Mouse (Mus musculus): ENCODE measurements around the gene Ngdn.
"Not testable (repeated sequence)": the region's sequence is repeated elsewhere in the genome, so short reads cannot be mapped to it uniquely, and the experiment has no call there.

Ngdn gene

GRCm38 (mm10) chr14:55014991-55015766 lies at the start of gene Ngdn:
Ngdn (plus strand) TSS chr14:55015454.
- DNase-seq: peak; percentile 99

- DNase-seq: no peak
These were observed 49.6 kb upstream of the Ngdn start for GRCm38 (mm10) chr14:54965631-54966030.

- DNase-seq: no peak
These were observed 48.8 kb upstream of the Ngdn start, which contains the start of gene Myh6 for GRCm38 (mm10) chr14:54966320-54966977. Myh6 (minus strand) TSS chr14:54966927.

DNA sequence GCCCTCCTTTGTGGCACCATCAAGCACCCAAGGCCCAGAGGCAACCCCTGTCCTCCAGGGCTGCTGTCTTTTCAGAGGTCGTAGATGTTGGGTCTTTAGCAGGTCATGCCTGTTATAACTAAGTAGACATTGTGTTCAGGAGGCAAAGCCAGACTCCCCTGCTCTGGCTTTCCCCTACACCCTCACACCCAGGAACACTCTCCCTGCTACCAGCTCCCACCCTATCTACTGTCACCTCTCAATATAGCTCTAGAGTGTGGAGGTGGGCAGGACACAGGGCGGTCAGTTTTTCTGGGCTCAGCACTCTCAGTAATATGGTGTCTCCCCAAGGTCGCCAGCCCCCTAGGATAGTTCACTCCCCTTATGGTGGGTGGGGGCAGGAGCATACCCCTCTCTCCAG lies 47.4 kb upstream of the Ngdn start:
- DNase-seq: no peak

DNA sequence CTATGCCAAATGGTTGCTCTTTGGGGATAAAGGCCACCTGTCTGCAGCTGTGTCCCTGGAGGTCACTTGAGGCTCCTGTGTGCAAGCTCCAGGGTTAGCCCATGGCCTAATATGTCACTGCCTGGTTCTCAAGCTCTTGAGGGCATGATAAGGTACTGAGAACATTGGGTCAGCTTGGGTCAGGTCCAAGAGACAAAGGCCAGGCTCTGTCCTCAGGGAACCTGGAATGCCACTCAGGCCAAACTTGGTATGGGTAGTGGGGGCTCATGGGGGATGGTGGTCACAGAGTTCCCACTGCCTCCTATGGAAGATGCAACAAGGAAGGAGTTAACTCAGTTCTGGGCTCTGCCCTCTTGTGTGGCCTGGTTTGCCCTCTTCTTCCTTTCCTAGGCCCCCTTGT lies 46.9 kb upstream of the Ngdn start:
- no peak for DNase-seq

DNA sequence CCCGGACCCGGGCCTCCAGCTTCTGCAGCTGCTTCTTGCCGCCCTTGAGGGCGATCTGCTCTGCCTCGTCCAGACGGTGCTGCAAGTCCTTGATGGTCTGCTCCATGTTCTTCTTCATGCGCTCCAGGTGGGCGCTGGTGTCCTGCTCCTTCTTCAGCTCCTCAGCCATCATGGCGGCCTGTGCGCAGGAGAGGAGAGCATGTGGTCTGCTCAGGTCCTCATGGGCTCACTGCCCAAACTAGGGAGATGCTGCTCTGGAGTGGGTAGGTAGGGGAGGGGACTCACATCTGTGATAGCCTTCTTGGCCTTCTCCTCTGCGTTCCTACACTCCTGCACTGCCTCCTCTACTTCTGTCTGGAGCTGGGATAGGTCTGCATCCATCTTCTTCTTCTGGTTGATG lies 42.5 kb upstream of the Ngdn start:
- DNase-seq: not testable (repeated sequence)

DNA sequence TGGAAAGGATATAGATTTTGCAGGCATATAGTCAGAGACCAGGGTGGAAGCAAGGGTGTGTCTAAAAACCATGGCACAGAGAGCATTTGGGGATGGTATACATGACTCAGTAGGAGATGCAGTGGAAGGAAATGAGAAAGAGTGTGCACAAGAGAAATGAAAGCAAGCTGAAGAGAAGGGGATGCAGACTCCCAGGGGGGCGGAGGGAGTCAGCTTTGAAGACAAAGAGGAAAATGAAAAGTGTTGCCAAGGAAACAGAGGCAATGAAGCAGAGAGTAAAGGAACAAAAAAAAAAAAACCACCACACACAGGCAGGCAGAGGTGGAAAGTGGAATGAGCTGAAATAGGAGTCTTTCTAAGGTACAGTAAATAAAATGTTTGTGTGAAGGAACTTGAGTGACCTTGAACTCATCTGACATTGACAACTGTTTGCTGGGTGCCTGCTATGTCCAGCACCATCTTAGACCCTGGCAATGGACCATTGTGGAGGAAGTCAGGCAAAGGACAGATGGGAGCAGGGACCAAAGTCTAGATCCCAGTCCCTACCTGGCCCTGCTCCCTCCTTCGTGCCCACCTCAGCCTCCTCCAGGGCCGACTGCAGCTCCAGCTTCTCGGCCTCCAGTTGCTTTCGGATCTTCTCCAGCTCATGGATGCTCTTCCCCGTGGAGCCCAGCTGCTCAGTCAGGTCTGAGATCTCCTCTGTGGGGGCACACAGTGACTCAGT lies 41.0 kb upstream of the Ngdn start:
- DNase-seq: no peak

- no peak for DNase-seq
These were observed 38.6 kb upstream of the Ngdn start, which contains the start of gene Gm17428 for GRCm38 (mm10) chr14:54976633-54977032. Gm17428 (plus strand) TSS chr14:54976933.

- no peak for DNase-seq
These were observed 36.6 kb upstream of the Ngdn start for GRCm38 (mm10) chr14:54978664-54979063.

GRCm38 (mm10) chr14:54981934-54982333 lies 33.3 kb upstream of the Ngdn start:
- DNase-seq: no peak

- DNase-seq: not testable (repeated sequence)
These were observed 26.8 kb upstream of the Ngdn start for GRCm38 (mm10) chr14:54988350-54988874.

DNA sequence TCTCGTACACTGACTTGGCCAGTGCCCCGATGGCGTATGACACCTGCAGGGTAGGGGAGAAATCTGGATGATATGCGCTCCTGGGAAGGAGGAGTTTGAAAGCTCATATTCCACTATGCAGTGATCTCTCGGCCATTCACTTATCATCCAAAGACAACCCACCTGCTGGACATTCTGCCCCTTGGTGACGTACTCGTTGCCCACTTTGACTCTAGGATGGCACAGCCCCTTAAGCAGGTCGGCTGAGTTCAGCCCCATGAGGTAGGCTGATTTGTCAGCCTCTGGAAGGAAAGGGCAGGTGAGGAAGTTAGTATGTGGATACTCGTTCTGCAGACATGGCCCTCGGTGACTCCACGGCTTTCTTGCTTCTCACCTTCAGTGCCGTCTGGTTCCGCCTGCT lies 26.4 kb upstream of the Ngdn start:
- DNase-seq: no peak

DNA sequence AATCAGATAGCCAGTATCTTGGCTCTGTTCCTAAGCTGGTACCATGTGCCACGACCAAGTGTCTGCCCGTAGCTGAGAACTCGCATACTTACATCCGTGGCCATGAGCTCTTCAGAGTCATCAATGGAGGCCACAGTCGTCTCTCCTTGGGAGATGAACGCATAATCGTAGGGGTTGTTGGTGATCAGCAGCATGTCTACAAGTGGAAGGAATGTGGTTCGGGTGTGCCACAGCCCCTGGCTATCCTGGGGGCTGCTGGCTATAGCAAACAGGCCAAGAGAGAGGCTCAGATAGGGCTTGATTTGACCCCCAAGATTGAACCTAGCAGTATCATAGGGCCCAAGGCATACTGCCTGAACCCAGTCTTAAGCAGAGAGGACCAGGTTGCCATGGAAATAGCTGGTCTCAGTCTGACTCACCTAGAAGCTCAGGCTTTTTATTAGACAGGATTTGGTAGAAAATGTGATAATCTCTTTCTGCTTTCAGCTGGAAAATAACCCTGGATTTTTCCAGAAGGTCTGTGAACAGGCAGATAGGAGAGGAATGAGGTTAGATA lies 25.3 kb upstream of the Ngdn start:
- DNase-seq: no peak

DNA sequence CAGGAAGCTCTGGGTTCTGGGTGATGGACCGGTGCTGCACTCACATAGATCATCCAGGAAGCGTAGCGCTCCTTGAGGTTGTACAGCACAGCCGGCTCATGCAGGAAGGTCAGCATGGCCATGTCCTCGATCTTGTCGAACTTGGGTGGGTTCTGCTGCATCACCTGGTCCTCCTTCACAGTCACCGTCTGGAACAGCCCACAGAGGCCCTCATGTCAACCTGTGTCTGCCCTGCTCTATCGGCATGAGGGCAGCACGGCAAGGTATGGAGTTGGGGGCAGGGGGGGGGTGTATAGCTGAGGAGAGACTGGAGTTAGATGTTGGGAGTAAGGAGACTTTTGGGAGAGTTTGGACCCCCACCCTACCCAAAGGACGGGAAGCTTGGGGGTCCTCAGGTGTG lies 23.1 kb upstream of the Ngdn start:
- DNase-seq: no peak

- no peak for DNase-seq
These were observed 21.6 kb upstream of the Ngdn start for GRCm38 (mm10) chr14:54993636-54994035.

- no peak for DNase-seq
These were observed 21.0 kb upstream of the Ngdn start, which contains the start of gene Myh7 for GRCm38 (mm10) chr14:54994136-54994868. Myh7 (minus strand) TSS chr14:54994626.

DNA sequence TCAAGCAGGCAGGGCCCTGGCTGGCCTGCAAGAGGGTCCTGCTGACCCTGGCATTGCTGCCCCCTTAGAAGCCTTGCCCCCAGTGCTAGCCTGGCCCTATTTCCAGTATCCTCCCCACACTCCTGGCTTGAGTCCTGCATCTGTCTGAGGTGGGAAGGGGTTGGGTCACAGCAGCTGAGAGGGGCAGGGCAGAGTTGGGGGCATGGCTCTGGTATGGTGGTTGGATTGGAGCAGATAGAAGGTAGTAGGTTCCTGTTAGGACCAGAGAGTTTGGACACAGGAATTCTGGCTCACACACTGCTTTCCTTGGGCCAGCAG lies 20.4 kb upstream of the Ngdn start:
- DNase-seq: no peak

GRCm38 (mm10) chr14:54995457-54996138 lies 19.7 kb upstream of the Ngdn start:
- DNase-seq: no peak

- DNase-seq: no peak
These were observed 18.5 kb upstream of the Ngdn start for GRCm38 (mm10) chr14:54996793-54997192.

- no peak for DNase-seq
These were observed 18.0 kb upstream of the Ngdn start for GRCm38 (mm10) chr14:54997297-54997696.

DNA sequence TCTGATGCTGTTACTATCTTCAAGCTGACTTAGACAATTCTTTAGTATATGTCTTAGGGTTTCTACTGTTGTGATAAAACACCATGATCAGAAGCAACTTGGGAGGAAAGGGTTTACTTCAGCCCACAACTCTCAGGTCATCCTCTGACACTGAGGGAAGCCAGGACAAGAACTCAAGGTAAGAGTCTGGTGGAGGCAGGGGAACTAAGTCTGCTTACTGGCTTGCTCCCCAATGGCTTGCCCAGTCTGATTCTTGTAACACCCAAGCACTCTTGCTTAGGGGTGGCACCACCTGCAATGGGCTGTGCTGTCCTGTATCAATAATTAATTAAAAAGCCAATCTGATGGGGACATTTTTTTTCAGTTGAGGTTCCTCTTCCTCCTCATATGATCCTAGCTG lies 16.6 kb upstream of the Ngdn start:
- no peak for DNase-seq

DNA sequence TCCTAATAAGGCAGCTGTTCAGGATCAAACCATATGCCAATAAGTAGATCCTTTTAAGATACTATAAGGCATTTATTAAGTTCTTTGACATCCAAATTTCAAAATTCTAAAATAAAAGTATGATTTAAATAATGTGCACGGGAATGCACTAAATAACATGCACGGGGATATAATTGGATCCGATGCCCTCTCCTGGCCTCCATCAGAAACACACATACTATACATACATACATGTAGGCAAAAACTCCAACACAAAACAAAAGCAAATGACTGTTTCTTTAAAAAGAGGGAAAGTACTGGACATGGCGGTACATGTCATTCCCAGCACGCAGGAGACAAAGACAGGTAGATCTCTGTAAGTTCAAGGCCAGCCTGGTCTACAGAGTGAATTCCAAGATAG lies 15.4 kb upstream of the Ngdn start:
- DNase-seq: not testable (repeated sequence)
